Mouse (Mus musculus): ENCODE results near the gene Ldb2. TPM values are rescaled to one million over a fixed set of nuclear protein-coding genes. Genes with fewer than 3 reads are reported as not detected.

The Ldb2 gene
- total RNA-seq, 2 experiments from 2014 or later: 29.8 to 31.9 TPM

DNA sequence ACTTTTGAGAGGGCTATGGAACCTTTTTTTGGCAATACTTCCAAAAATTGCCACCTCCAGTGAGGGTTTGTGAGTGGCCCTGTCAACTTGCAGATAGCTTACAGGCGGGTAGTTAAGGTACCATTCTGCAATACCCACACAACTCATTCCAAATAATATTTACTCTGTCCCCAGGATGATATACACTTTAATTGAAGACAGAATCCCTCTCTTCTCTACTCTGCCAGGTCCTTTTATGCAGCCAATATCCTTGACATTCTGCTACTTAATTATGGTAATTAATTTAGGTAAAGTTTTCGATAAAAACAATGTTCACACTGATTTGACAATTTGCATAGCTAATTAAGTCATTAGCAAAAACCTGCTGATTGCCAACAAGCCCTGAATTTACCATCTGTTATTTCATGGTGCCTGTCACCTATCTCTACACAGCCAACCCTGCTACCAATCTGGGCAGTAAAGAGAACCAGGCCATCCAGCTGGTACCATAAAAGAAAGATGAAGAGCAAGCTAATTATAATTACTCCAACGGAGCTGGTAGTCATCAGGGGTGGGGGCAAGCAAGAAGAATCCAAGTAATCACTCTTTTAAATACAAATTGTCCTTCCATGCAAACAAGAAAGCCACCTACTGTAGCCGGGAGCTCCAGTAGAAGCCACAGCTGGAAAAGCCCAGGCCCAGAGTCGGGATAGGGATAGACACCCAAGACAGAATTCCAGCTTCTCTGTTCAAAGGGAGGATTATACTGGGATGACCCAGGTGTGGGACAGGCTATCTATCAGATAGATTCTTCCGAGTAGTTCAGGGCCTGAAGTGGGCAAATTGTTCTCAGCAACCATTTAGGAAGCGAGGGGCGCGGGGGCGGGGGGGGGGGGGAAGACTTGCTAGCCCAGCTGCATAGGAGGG, 325.4 kb downstream of the Ldb2 start:
- DNase-seq (ENCODE audit: low spot score in 2 of 2): no peak

DNA sequence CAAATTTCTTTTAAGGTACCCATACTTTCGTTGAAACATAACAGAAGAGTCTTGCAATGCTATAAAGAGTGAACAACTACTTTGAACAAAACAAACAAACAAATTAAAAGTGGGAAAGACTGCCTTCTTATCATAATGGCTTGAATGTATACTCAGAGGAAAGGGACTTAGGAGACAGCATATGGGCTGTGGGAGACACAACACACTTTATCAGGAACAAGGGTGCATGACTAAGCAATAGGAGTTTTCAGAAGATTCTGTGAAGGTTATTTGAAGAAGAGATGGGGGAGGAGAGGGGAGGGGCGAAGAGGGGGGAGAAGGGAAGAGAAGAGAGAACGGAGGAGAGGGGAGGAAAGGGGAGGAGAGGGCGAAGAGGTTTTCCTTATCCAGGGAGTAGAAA, 334.2 kb downstream of the Ldb2 start:
- DNase-seq (ENCODE audit: low spot score in 2 of 2): no peak

Data from gastrocnemius, postnatal 4 days (tissue).